Mouse (Mus musculus) ES-E14 (cell line): ENCODE measurements around the gene Elovl3.

Experiments used
- CHD2 ChIP-seq: IDR thresholded peaks from 2 replicates; pipeline ENCODE4 v1.6.1; 2014; ENCODE audit warnings: mild to moderate bottlenecking, low read depth, low read length, inconsistent platforms
- MAFK ChIP-seq: IDR thresholded peaks from 2 replicates; pipeline ENCODE4 v1.6.1; 2014; ENCODE audit warnings: mild to moderate bottlenecking, low read depth, low read length, inconsistent platforms; ENCODE audit not compliant: insufficient read depth
- ZC3H11A ChIP-seq: IDR thresholded peaks from 2 replicates; pipeline ENCODE4 v1.6.1; 2012; ENCODE audit warnings: low read depth, mild to moderate bottlenecking, inconsistent platforms, low read length, borderline replicate concordance
- ZNF384 ChIP-seq: IDR thresholded peaks from 2 replicates; pipeline ENCODE4 v1.6.1; 2012; ENCODE audit warnings: low read depth, low read length, inconsistent platforms

DNA sequence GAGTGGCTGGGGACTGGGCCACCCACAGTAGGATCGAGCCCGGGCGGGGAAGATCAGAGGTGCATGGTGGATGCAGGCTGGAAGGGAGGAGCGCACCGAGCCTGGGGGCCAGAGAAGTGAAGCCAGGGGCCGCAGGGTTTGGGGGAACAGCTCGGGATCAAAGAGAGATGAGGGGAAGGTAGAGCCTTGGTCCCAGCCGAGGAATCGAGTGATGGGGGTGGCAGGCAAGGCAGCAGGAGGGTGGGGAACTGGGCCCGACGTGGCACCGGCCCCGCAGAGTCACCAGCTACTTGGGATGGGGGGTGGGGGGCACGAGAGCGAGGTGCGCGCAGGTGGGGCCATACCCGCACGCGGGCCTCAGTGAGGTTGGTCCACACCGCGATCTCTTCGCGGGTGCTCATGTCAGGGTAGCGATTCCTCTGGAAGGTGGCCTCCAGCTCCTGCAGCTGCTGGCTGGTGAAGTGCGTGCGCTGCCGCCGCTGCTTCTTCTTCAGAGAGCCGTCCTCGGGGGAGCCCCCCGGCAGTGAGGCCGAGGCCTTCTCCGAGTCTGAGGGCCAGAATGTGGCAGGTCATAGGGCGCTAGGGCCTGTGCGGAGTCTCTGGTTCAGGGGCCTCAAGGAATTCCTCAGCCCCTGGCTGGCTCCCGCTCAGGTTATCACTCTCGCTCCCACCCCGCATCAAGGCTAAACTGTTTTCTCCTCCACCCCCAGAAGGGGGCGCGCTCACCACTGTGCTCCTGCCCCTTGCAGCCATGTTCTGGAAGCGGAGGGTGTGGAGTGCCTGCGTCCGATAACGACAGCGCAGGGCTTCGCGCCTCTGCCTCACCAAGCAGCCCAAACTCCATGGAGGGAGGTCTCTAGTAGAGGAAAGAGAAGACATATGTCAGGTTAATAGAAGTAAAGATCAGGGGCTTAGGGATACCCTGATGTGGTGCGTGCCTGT lies 5.2 kb downstream of the Elovl3 start:
- TF ChIP-seq ZC3H11A (no peak), MAFK (no peak), CHD2 (no peak), ZNF384 (no peak)
